Mouse (Mus musculus) myocyte (in vitro differentiated cells): ENCODE measurements around the gene Lrrc8b. TPM values are rescaled to one million over a fixed set of nuclear protein-coding genes. Genes with fewer than 3 reads are reported as not detected.

Experiments used
- H3K27me3 ChIP-seq: one replicate; pipeline ENCODE4 v1.6.1; 2011; ENCODE audit not compliant: control insufficient read depth, insufficient read depth, insufficient read length
- H3K36me3 ChIP-seq: one replicate; pipeline ENCODE4 v1.6.1; 2011; ENCODE audit not compliant: control insufficient read depth, insufficient read depth
- H3K4me2 ChIP-seq: one replicate; pipeline ENCODE4 v1.6.1; 2011; ENCODE audit warnings: low read depth, control low read depth
- H3K4me3 ChIP-seq: one replicate; pipeline ENCODE4 v1.5.1; 2011; ENCODE audit warnings: mild to moderate bottlenecking, control low read depth, moderate library complexity
- H3K79me2 ChIP-seq: one replicate; pipeline ENCODE4 v1.6.1; 2011; ENCODE audit not compliant: control insufficient read depth, insufficient read depth
- H3ac ChIP-seq: one replicate; pipeline ENCODE4 v1.6.1; 2011; ENCODE audit not compliant: control insufficient read depth, insufficient read length
- CEBPB ChIP-seq: IDR thresholded peaks from 2 replicates; pipeline ENCODE4 v1.6.1; 2011; ENCODE audit warnings: mild to moderate bottlenecking, moderate library complexity; ENCODE audit not compliant: poor library complexity, insufficient read depth, severe bottlenecking
- E2F4 ChIP-seq: IDR thresholded peaks from one replicate; pipeline ENCODE4 v1.6.1; 2011; ENCODE audit warnings: mild to moderate bottlenecking, control low read depth, moderate library complexity; ENCODE audit not compliant: insufficient read depth
- MAX ChIP-seq: IDR thresholded peaks from one replicate; pipeline ENCODE4 v1.6.1; 2011; ENCODE audit warnings: low read depth, mild to moderate bottlenecking, control low read depth
- MYOD1 ChIP-seq, 3 experiments: IDR thresholded peaks; one replicate each; pipeline ENCODE4 v1.6.1; 2011; ENCODE audit warnings: control low read depth in 2 of 3, low read depth in 2 of 3, mild to moderate bottlenecking in 2 of 3, moderate library complexity in 1 of 3; ENCODE audit not compliant: insufficient read length in 2 of 3, control insufficient read depth in 1 of 3
- MYOG ChIP-seq, 3 experiments: IDR thresholded peaks; one replicate each; pipeline ENCODE4 v1.6.1; 2011; ENCODE audit warnings: control low read depth in 2 of 3, low read depth in 2 of 3, mild to moderate bottlenecking in 2 of 3; ENCODE audit not compliant: insufficient read length in 2 of 3, control insufficient read depth in 1 of 3, insufficient read depth in 1 of 3
- POLR2A ChIP-seq: IDR thresholded peaks from one replicate; pipeline ENCODE4 v1.6.1; 2011; ENCODE audit warnings: low read depth, mild to moderate bottlenecking, control low read depth, moderate library complexity; ENCODE audit not compliant: insufficient read length
- POLR2AphosphoS2 ChIP-seq: IDR thresholded peaks from one replicate; pipeline ENCODE4 v1.6.1; 2011; ENCODE audit warnings: low read depth, control low read depth; ENCODE audit not compliant: insufficient read length
- REST ChIP-seq: IDR thresholded peaks from one replicate; pipeline ENCODE4 v1.6.1; 2011; ENCODE audit warnings: mild to moderate bottlenecking, control low read depth, moderate library complexity; ENCODE audit not compliant: insufficient read depth, insufficient read length
- SRF ChIP-seq: IDR thresholded peaks from one replicate; pipeline ENCODE4 v1.6.1; 2011; ENCODE audit warnings: low read depth; ENCODE audit not compliant: control insufficient read depth, insufficient read length
- TCF12 ChIP-seq: IDR thresholded peaks from one replicate; pipeline ENCODE4 v1.6.1; 2011; ENCODE audit warnings: mild to moderate bottlenecking, control low read depth; ENCODE audit not compliant: poor library complexity, insufficient read depth, severe bottlenecking
- TCF3 ChIP-seq: IDR thresholded peaks from one replicate; pipeline ENCODE4 v1.6.1; 2011; ENCODE audit warnings: low read depth, control low read depth; ENCODE audit not compliant: insufficient read length
- USF1 ChIP-seq: IDR thresholded peaks from one replicate; pipeline ENCODE4 v1.6.1; 2011; ENCODE audit warnings: low read depth, mild to moderate bottlenecking, control low read depth, moderate library complexity
- polyA plus RNA-seq: library from polyadenylated mRNA; unstranded; fragments of >200 nt; fragmentation: generic; extraction: Trizol; gene quantifications from one replicate; pipeline ENCODE4 v1.2.1, GENCODE M21; 2012; ENCODE audit warnings: missing spikeins

Gene Lrrc8b
- polyA plus RNA-seq, 1 experiment: 4.4 TPM

DNA sequence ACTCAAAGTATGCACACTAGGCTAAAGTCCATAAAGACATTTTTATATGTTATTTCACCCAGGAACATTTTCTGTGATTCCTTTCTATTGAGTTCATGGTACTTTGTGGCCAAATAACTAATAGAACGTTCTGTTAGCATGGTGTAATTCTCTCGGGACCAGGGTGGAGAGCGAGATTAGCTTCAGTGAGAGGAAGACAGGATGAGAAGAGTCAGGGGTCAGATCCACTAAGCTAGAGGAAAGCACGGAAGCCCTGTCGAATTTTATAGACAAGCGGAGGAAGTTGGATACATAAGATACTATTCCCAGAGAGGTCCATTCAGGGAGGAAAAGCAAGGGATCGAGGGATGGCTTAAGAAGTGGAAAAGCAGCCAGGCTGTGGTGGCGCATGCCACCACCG lies 62.0 kb downstream of the Lrrc8b start:
- Histone ChIP-seq H3K36me3 (no peaks in the 10 kb centered on the region), H3K4me2 (no peak overlapping the region), H3K27me3 (no peaks in the 10 kb centered on the region), H3K79me2 (no peaks in the 10 kb centered on the region), H3K4me3 (no peak overlapping the region), H3ac (no peak overlapping the region)
- no peak for TF ChIP-seq USF1
- TF ChIP-seq SRF: no peak
- no peak for TF ChIP-seq MAX
- TF ChIP-seq E2F4: no peak
- no peak for TF ChIP-seq MYOD1 (IDR thresholded peaks at IDR 0.05; ENCODE audit: control insufficient read depth in 1 of 3, insufficient read length in 2 of 3, low read depth in 2 of 3)
- TF ChIP-seq CEBPB: no peak
- TF ChIP-seq MYOG (IDR thresholded peaks at IDR 0.05; ENCODE audit: control insufficient read depth in 1 of 3, insufficient read depth in 1 of 3, insufficient read length in 2 of 3, low read depth in 2 of 3): no peak
- no peak for TF ChIP-seq TCF3
- no peak for TF ChIP-seq POLR2AphosphoS2
- TF ChIP-seq POLR2A: no peak
- no peak for TF ChIP-seq TCF12
- TF ChIP-seq REST: no peak

DNA sequence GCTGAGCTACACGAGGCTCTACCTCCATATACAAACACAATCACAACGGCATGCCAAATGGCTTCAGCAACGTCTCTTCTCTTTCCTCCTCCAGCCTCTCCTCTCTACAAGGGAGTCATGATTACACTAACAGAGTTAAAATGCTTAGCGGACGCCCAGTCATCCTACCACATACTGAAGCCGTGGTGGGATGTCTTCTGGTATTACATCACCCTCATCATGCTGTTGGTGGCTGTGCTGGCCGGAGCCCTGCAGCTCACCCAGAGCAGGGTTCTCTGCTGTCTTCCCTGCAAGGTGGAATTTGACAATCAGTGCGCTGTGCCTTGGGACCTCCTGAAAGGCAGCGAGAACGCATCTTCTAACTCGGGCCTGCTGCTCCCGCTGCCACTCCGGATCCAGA lies 64.1 kb downstream of the Lrrc8b start:
- H3K79me2 ChIP-seq: no peaks in the 10 kb centered on the region
- no peaks in the 10 kb centered on the region for H3K36me3 ChIP-seq
- H3K4me2 ChIP-seq: no peak overlapping the region
- no peak overlapping the region for H3ac ChIP-seq
- no peak overlapping the region for H3K4me3 ChIP-seq
- H3K27me3 ChIP-seq: no peaks in the 10 kb centered on the region
- TF ChIP-seq MAX (no peak), E2F4 (no peak), TCF3 (no peak), REST (no peak), CEBPB (no peak), USF1 (no peak), POLR2A (no peak), MYOD1 (IDR thresholded peaks at IDR 0.05; ENCODE audit: control insufficient read depth in 1 of 3, insufficient read length in 2 of 3, low read depth in 2 of 3) (no peak), TCF12 (no peak), SRF (no peak), POLR2AphosphoS2 (no peak), MYOG (IDR thresholded peaks at IDR 0.05; ENCODE audit: control insufficient read depth in 1 of 3, insufficient read depth in 1 of 3, insufficient read length in 2 of 3, low read depth in 2 of 3) (no peak)

DNA sequence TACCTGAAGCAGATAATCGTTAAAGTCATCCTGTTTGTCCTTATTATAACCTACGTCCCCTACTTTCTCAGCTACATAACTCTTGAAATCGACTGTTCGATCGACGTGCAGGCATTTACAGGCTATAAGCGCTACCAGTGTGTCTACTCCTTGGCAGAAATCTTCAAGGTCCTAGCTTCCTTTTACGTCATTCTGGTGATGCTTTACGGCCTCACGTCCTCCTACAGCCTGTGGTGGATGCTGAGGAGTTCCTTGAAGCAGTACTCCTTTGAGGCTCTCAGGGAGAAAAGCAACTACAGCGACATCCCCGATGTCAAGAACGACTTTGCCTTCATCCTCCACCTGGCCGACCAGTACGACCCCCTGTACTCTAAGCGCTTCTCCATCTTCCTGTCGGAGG lies 65.0 kb downstream of the Lrrc8b start:
- H3K36me3 ChIP-seq: no peaks in the 10 kb centered on the region
- TF ChIP-seq TCF12 (no peak), MYOG (IDR thresholded peaks at IDR 0.05; ENCODE audit: control insufficient read depth in 1 of 3, insufficient read depth in 1 of 3, insufficient read length in 2 of 3, low read depth in 2 of 3) (no peak), E2F4 (no peak), MYOD1 (IDR thresholded peaks at IDR 0.05; ENCODE audit: control insufficient read depth in 1 of 3, insufficient read length in 2 of 3, low read depth in 2 of 3) (no peak), USF1 (no peak), CEBPB (no peak), POLR2AphosphoS2 (no peak), POLR2A (no peak), MAX (no peak)
- no peaks in the 10 kb centered on the region for H3K27me3 ChIP-seq
- H3K79me2 ChIP-seq: no peaks in the 10 kb centered on the region
- H3K4me3 ChIP-seq: no peak overlapping the region
- no peak overlapping the region for H3ac ChIP-seq
- H3K4me2 ChIP-seq: no peak overlapping the region

DNA sequence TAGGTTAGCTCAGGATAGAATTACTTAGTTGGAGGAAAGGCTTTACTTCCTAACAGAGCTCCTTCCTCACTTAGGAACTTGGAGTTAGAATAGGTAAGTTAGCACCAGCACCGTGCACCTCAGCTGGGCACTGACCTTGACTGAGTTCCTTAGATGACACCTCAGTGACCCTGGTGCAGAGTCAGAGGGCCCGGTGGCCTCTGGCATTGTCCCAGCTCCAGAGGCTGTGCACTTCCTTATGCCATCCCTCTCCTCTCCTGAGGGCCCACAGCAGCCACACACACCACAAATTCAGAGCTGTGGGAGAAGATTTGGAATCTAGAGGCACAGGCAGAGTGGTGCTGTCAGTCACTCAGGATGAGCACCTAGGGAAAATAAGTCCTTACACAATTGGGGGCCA lies 68.1 kb downstream of the Lrrc8b start:
- Histone ChIP-seq H3K79me2 (no peaks in the 10 kb centered on the region), H3K36me3 (no peaks in the 10 kb centered on the region), H3ac (no peak overlapping the region), H3K4me2 (no peak overlapping the region), H3K27me3 (no peaks in the 10 kb centered on the region), H3K4me3 (no peak overlapping the region)
- TF ChIP-seq POLR2A (no peak), CEBPB (no peak), USF1 (no peak), TCF12 (no peak), MYOG (IDR thresholded peaks at IDR 0.05; ENCODE audit: control insufficient read depth in 1 of 3, insufficient read depth in 1 of 3, insufficient read length in 2 of 3, low read depth in 2 of 3) (no peak), TCF3 (no peak), MAX (no peak), REST (no peak), E2F4 (no peak), MYOD1 (IDR thresholded peaks at IDR 0.05; ENCODE audit: control insufficient read depth in 1 of 3, insufficient read length in 2 of 3, low read depth in 2 of 3) (no peak), POLR2AphosphoS2 (no peak), SRF (no peak)

DNA sequence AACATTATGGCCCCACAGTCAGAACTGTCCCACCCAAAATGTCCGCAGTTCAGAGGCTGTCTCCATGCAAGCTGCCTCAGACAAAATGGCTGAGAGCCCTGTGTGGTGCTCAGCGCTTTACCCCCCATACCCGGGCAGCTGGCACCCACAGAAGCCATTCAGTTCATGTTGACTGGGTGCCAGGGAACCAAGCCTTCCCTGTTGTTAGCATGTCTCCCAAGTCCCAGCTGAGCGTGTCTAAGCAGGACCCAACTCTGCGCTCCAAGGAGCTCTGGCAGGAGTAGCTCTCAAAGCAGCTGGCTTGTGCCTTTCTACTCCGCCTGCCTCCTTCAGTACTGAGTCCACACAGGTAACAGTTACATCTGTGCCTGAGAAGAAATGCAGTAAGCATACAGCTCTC lies 68.7 kb downstream of the Lrrc8b start:
- no peak overlapping the region for H3K4me3 ChIP-seq
- H3K79me2 ChIP-seq: no peaks in the 10 kb centered on the region
- TF ChIP-seq E2F4 (no peak), MYOD1 (IDR thresholded peaks at IDR 0.05; ENCODE audit: control insufficient read depth in 1 of 3, insufficient read length in 2 of 3, low read depth in 2 of 3) (no peak), MAX (no peak), MYOG (IDR thresholded peaks at IDR 0.05; ENCODE audit: control insufficient read depth in 1 of 3, insufficient read depth in 1 of 3, insufficient read length in 2 of 3, low read depth in 2 of 3) (no peak), POLR2AphosphoS2 (no peak), TCF3 (no peak), USF1 (no peak), SRF (no peak), TCF12 (no peak), CEBPB (no peak), POLR2A (no peak), REST (no peak)
- no peaks in the 10 kb centered on the region for H3K27me3 ChIP-seq
- no peaks in the 10 kb centered on the region for H3K36me3 ChIP-seq
- no peak overlapping the region for H3K4me2 ChIP-seq
- no peak overlapping the region for H3ac ChIP-seq
